Mouse (Mus musculus) ES-Bruce4 (cell line): ENCODE results near the gene Adk. TPM values are rescaled to one million over a fixed set of nuclear protein-coding genes. Genes with fewer than 3 reads are reported as not detected.

Source experiments
- H3K27ac ChIP-seq: 2 replicates; pipeline ENCODE4 v1.5.1; 2012; ENCODE audit warnings: low read length, inconsistent platforms; ENCODE audit not compliant: insufficient read depth
- H3K27me3 ChIP-seq: 2 replicates; pipeline ENCODE4 v1.6.1; 2012; ENCODE audit warnings: mild to moderate bottlenecking, low read length, inconsistent platforms; ENCODE audit not compliant: control insufficient read depth, poor library complexity, insufficient read depth, severe bottlenecking
- H3K36me3 ChIP-seq: 2 replicates; pipeline ENCODE4 v1.6.1; 2012; ENCODE audit warnings: inconsistent platforms, mild to moderate bottlenecking, low read length, moderate library complexity; ENCODE audit not compliant: control insufficient read depth, poor library complexity, insufficient read depth, severe bottlenecking
- H3K4me1 ChIP-seq: one replicate; pipeline ENCODE4 v1.8.1; 2011; ENCODE audit warnings: low read length; ENCODE audit not compliant: control insufficient read depth, insufficient read depth
- H3K4me3 ChIP-seq: 2 replicates; pipeline ENCODE4 v1.5.1; 2011; ENCODE audit warnings: low read depth, mild to moderate bottlenecking, low read length
- H3K9ac ChIP-seq: 2 replicates; pipeline ENCODE4 v1.6.1; 2012; ENCODE audit warnings: low read depth, mild to moderate bottlenecking, inconsistent platforms; ENCODE audit not compliant: poor library complexity, severe bottlenecking
- H3K9me3 ChIP-seq: replicated peaks from 2 replicates; pipeline ENCODE4 v1.6.1; 2012; ENCODE audit warnings: mild to moderate bottlenecking, low read length, inconsistent platforms; ENCODE audit not compliant: control insufficient read depth, poor library complexity, insufficient read depth, severe bottlenecking
- CTCF ChIP-seq: IDR thresholded peaks from one replicate; pipeline ENCODE4 v1.8.1; 2011; ENCODE audit warnings: low read depth, low read length
- EP300 ChIP-seq: IDR thresholded peaks from 2 replicates; pipeline ENCODE4 v1.6.1; 2011; ENCODE audit warnings: low read depth, low read length; ENCODE audit not compliant: insufficient read depth
- POLR2A ChIP-seq: IDR thresholded peaks from one replicate; pipeline ENCODE4 v1.8.1; 2011; ENCODE audit warnings: low read length; ENCODE audit not compliant: insufficient read depth
- polyA plus RNA-seq: library from polyadenylated mRNA; stranded (reverse); fragments of >200 nt; gene quantifications from 2 replicates; pipeline ENCODE4 v1.2.4, GENCODE M21; 2011; ENCODE audit warnings: low read depth; ENCODE audit not compliant: missing spikeins, insufficient read depth, insufficient read length

Adk gene
- polyA plus RNA-seq, 1 experiment, result 110 TPM

- H3K4me3 ChIP-seq, result no peak overlapping the region
- H3K36me3 ChIP-seq, result no peaks in the 10 kb centered on the region
- H3K27ac ChIP-seq, result no peak overlapping the region
- H3K4me1 ChIP-seq, result no peaks in the 10 kb centered on the region
- no peaks in the 10 kb centered on the region for H3K9me3 ChIP-seq
- TF ChIP-seq POLR2A, result no peak
- TF ChIP-seq EP300, result no peak
- TF ChIP-seq CTCF, result no peak
- no peak overlapping the region for H3K9ac ChIP-seq
- no peaks in the 10 kb centered on the region for H3K27me3 ChIP-seq
These were observed 48.5 kb downstream of the Adk start for GRCm38 (mm10) chr14:21100876-21101275.

DNA sequence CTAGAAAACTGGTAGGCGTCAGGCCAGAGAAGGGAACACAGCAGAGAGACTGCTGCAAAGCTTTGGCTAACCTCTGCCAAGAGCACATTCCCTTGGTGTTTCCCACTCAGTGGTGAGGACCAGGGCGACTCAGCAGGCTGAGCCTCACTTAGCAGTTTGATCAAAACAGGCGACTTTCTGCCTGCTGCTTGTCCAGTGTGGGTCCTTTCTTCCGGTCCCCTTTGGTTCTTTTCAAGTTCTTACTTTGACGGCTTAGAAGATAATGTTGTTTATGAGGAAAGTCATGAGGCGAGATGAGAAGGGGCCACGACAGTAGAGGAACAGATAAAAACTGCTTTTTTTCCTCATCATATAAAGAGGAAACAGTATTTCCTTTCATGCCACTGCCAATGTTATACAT, 49.2 kb downstream of the Adk start:
- H3K36me3 ChIP-seq, result peaks cover 1% of the 10 kb centered on the region; the same call in 1 of the 2 replicates
- H3K27ac ChIP-seq, result no peak overlapping the region
- H3K9me3 ChIP-seq, result no peaks in the 10 kb centered on the region
- no peaks in the 10 kb centered on the region for H3K27me3 ChIP-seq
- no peak overlapping the region for H3K4me3 ChIP-seq
- no peak overlapping the region for H3K9ac ChIP-seq
- TF ChIP-seq CTCF (no peak), EP300 (no peak), POLR2A (no peak)
- H3K4me1 ChIP-seq, result no peaks in the 10 kb centered on the region

DNA sequence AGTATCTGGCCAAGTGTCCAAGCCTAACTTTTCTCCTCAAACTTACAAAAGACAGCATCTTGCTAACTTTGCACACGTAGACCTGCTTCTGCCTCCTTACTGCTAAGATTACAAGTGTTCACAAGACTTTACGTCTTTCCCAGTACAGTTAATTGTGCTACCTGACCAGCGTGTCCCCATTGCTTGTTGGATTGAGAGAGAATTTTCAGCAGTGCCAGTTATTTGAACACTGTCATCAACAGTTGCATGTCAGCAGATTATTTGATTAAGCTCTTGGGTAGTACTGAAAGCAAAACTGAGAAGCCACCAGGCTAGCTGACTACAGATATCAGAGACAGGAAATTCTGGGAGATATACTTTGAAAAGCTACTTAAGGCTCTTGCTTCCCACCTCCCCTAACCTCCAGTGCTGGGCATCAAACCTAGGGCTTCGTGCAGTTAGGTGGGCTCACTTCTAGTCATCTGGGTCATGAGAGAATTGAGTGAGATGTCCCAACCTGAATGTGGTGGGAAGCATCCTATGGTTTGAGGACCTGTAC, 50.4 kb downstream of the Adk start:
- Histone ChIP-seq H3K27me3 (no peaks in the 10 kb centered on the region), H3K4me3 (no peak overlapping the region), H3K27ac (no peak overlapping the region), H3K36me3 (peaks cover 3% of the 10 kb centered on the region), H3K9ac (no peak overlapping the region), H3K9me3 (no peaks in the 10 kb centered on the region), H3K4me1 (no peaks in the 10 kb centered on the region)
- no peak for TF ChIP-seq EP300
- TF ChIP-seq POLR2A, result no peak
- TF ChIP-seq CTCF, result no peak

- no peak overlapping the region for H3K4me3 ChIP-seq
- H3K27me3 ChIP-seq, result no peaks in the 10 kb centered on the region
- no peaks in the 10 kb centered on the region for H3K9me3 ChIP-seq
- H3K27ac ChIP-seq, result no peak overlapping the region
- H3K36me3 ChIP-seq, result peaks cover 3% of the 10 kb centered on the region
- TF ChIP-seq POLR2A (no peak), EP300 (no peak), CTCF (no peak)
- no peak overlapping the region for H3K9ac ChIP-seq
- no peaks in the 10 kb centered on the region for H3K4me1 ChIP-seq
These were observed 52.7 kb downstream of the Adk start for GRCm38 (mm10) chr14:21105049-21105448.

GRCm38 (mm10) chr14:21106582-21106981, 54.2 kb downstream of the Adk start:
- no peak overlapping the region for H3K4me3 ChIP-seq
- no peaks in the 10 kb centered on the region for H3K4me1 ChIP-seq
- TF ChIP-seq EP300 (no peak), POLR2A (no peak), CTCF (no peak)
- H3K27ac ChIP-seq, result no peak overlapping the region
- H3K9me3 ChIP-seq, result no peaks in the 10 kb centered on the region
- H3K27me3 ChIP-seq, result no peaks in the 10 kb centered on the region
- H3K9ac ChIP-seq, result no peak overlapping the region
- peaks cover 3% of the 10 kb centered on the region for H3K36me3 ChIP-seq

GRCm38 (mm10) chr14:21107551-21107950, 55.2 kb downstream of the Adk start:
- H3K27me3 ChIP-seq, result no peaks in the 10 kb centered on the region
- H3K36me3 ChIP-seq, result peaks cover 3% of the 10 kb centered on the region
- no peak overlapping the region for H3K27ac ChIP-seq
- no peaks in the 10 kb centered on the region for H3K4me1 ChIP-seq
- H3K9me3 ChIP-seq, result no peaks in the 10 kb centered on the region
- no peak overlapping the region for H3K4me3 ChIP-seq
- TF ChIP-seq EP300, result no peak
- TF ChIP-seq POLR2A, result no peak
- TF ChIP-seq CTCF, result no peak
- H3K9ac ChIP-seq, result no peak overlapping the region

- peaks cover 3% of the 10 kb centered on the region for H3K36me3 ChIP-seq
- H3K27me3 ChIP-seq, result no peaks in the 10 kb centered on the region
- no peak overlapping the region for H3K9ac ChIP-seq
- no peak overlapping the region for H3K27ac ChIP-seq
- TF ChIP-seq CTCF, result no peak
- no peak for TF ChIP-seq POLR2A
- no peak for TF ChIP-seq EP300
- peaks cover 2% of the 10 kb centered on the region for H3K4me1 ChIP-seq
- H3K4me3 ChIP-seq, result no peak overlapping the region
- no peaks in the 10 kb centered on the region for H3K9me3 ChIP-seq
These were observed 58.1 kb downstream of the Adk start for GRCm38 (mm10) chr14:21110492-21110891.
